Mouse (Mus musculus) testis, postnatal 10 days (tissue): ENCODE data around the gene Ispd.

ENCODE experiments used
- DNase-seq: peaks from one replicate; pipeline ENCODE4 v3.0.0; 2021; ENCODE audit warnings: low spot score

Gene Ispd

GRCm38 (mm10) chr12:36468325-36469044 is 87.2 kb downstream of the Ispd start:
- DNase-seq: no peak

DNA sequence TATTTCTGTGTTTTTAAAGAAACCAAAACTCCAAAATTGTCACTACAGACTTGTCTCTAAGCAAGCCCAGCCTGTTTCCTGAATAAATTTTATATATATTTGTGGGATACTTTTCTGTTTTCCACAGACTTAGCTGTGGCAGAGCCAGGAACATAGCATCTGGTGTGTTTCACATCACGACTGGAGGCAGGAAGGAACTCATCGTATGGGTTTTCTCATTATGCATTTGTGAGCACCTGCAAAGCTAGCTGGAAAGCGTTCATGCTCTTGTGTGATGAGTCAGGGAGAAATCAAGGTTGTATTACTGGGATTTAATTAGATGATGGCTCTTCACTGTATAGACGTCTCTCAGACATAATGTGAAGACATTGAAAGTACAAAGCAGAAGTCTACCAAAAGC is 90.2 kb downstream of the Ispd start:
- DNase-seq: no peak

GRCm38 (mm10) chr12:36474171-36474570 is 92.9 kb downstream of the Ispd start:
- no peak for DNase-seq

- no peak for DNase-seq
Measured at GRCm38 (mm10) chr12:36475269-36475668, 94.0 kb downstream of the Ispd start.

- DNase-seq: no peak
Measured at GRCm38 (mm10) chr12:36476476-36476875, 95.2 kb downstream of the Ispd start.

DNA sequence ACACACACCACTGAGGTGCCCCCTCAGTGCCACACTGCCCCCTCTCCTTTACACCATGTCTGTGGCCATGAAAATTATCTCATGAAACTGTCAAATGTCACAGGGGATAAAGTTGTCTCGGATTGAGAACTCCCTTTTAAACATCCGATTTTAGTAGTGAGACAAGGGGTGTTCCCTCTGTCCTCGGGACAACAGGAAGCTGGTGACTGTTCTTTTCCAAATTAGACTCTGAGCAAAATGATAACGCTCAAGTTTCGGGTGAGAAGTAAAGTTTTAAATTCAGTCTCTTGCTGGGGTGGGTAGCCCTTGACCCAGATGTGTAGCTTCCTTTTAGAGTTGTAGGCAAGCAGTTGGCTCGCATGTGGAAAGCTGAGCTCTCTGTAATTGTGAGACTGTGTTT is 96.3 kb downstream of the Ispd start:
- no peak for DNase-seq

- no peak for DNase-seq
Measured at GRCm38 (mm10) chr12:36477926-36478325, 96.7 kb downstream of the Ispd start.

GRCm38 (mm10) chr12:36481742-36482141 is 100.5 kb downstream of the Ispd start:
- no peak for DNase-seq

DNA sequence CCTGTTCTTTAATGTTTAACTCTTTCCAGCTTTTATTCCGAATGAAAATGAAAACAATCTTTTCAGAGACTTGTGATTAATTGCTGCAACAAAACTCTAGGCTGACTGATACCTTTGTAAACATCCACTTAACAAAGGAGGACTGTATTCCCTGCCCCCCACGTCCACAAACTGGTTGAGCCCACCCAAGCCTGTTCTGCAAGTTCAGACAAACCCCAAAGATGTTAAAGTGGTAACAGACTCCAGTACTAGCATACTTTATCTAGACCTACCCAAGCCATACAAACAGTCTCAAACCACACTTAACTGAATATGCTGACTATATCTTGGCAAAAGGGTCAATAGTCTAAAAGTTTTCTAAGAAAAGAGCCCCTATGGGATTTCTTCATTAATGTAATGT is 102.1 kb downstream of the Ispd start:
- DNase-seq: no peak

DNA sequence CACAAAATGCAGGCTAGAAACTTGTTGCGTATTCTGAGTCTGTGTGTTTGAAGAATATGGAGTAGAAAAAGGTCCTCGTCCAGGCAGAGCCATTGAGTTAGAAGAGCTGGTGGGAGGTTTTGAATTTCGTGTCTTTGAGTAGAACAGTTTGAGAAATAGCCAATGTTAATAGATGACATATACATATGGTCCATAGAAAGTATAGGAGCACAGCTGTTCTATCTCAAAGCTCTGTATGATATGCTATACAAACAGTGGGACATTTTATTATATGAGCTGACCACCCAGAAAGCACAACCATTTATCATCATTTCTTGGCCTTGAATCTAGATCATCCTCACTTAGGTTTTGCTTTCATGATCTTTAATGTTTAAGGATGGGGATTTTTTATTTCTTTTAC is 116.3 kb downstream of the Ispd start:
- DNase-seq: no peak

DNA sequence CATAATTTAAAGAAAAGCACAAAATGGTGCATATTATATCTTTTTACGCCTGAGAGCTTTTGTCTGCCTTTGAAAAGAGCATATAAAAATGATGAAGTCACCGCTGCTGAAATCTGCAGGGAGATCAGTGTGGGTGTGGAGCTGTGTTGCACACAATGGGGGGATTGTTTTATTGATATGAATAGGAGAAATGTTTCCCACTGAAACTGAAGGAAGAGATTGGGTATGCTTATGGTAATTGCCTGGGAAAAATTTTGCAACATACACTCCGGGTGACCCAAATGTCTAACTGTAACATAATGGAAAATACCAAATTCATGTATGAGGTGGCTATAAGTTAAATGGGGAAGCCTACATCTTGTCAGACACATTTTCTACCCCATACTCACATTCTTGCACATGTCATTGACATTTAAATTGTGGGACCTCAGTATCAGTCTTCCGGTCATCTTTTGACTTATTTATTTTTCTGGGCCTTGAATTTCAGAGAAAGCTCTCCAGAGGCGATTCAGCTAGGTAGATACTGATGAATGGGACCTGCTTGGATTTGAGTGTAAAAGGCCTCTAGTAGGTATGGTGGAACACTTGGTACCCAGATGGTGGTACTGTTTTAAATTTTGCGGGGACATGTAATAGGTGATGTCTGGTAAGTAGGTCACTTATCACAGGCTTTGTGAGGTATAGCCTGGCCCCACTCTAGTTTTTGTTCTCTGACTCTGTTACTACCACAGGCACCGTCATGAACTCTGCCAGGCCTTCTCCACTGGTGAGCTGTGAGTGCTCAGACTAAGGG is 126.1 kb downstream of the Ispd start:
- DNase-seq: no peak

DNA sequence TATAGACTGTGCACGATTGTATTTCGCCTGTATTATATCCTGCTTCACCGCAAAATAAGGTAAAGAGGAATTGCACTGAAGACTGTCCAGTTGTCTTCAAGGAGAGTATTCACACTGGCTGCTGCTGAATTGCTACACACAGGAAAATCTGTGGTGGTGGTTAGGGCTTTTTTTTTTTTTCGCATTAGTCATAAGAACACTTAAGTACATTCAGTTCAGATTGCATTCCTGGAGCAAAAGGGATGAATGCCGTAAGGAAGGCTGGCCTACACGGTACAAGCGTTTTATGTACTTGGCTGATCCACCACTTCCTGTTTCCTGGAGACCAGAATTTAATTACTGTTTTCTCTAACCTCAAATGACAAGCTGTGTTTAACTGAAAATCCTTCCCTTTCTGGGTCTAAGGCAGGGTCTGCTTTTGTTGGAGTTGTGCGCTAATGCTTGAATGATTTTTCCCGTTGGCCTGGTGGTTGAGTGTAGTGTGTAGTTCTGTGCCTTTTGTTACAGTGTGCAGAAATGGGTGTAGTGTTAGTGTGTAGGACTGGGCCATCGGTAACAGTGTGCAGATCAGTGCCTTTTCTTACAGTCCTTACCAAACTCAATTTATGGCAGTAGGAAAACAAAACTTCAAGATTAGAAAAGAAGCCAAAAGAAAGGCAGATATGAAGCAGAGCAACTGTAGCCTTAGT is 128.8 kb downstream of the Ispd start:
- DNase-seq: no peak

- no peak for DNase-seq
Measured at GRCm38 (mm10) chr12:36521774-36522173, 140.5 kb downstream of the Ispd start.

DNA sequence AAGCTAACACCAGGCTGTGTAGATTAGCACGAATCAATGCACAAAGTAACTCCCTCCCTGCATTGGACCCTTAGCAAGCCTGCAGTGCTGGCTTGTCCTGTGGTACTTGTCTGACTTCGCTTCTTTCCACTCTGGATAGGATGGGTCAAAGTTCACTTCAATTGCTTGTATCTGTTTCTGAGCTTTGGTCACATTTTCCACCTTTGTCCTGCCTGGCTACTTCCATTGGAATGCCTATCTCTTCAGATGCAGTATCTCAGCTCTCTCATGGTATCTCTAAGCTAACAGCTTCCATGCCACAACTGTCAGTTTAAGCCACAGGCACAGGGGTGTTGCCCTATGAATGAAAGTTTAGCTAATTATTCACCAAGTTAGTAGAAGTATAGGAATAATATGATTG is 142.3 kb downstream of the Ispd start:
- no peak for DNase-seq

DNA sequence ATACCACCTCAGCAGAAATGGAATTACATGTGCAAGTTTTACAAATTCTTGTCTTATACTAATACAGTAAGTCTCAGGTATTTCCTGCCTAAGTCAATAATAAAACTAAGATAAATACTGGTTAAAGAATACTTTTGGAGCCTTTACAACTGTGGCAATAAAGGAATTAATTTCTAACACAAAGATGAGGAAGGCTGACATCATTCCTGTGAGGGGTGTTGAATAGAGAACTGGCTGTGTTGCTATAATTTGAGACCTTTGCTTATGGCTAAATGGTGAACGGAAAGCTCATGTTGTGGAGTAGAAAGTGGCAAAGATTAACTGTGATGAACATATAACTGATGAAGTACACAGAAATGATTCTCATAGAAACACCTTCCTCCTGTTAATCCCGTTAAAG is 149.7 kb downstream of the Ispd start:
- no peak for DNase-seq

- DNase-seq: no peak
Measured at GRCm38 (mm10) chr12:36531421-36532072, 150.3 kb downstream of the Ispd start.

DNA sequence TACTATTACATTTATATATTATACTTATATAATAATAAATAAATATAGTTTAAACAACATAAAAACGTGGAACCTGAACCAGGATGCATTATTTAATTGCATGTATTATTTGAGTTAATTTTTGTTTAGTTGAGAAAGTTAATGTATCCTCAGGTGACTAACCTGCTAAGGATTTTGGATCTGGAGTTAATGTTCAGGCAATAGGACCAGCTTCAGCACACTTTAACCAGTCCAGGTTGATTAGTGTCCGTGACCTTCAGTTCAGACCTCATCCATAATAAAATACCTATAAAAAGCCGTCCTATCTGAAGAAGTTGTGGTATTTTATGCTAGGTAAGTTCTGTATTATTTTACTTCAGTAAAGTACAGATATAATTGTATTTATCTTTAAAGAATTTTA is 151.3 kb downstream of the Ispd start:
- no peak for DNase-seq

DNA sequence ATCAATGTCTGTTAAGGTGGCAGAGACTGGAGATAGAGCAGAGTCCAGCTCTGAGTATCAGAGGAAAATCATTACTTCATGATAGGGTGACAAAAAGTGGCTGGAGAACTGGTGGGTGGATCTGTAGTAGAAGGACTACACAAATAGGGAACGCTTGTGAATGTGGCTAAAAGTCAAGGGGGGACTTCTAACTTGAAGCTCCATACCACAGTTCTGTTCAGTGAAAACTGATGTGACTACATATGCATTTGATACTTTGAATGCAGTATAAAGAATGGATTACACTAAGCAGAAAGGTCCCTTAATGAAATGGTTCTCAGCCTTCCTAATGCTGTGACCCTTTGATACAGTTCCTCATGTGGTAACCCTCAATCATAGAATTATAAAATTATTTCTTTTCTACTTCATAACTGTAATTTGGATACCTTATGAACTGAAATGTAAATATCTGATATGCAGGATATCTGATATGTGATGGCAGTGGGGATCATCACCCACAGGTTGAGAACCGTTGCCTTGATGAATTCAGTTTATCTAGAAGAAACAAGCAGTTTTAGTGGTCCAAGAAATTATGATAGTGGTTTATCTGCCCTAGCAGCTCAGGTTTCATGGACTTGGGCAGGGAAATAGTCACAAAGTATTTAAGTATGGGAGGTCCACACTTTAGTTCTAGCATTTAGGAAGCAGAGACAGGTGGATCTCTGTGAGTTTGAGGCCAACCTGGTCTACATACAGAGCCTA is 152.1 kb downstream of the Ispd start:
- DNase-seq: no peak

- DNase-seq: no peak
Measured at GRCm38 (mm10) chr12:36534589-36534988, 153.3 kb downstream of the Ispd start.

DNA sequence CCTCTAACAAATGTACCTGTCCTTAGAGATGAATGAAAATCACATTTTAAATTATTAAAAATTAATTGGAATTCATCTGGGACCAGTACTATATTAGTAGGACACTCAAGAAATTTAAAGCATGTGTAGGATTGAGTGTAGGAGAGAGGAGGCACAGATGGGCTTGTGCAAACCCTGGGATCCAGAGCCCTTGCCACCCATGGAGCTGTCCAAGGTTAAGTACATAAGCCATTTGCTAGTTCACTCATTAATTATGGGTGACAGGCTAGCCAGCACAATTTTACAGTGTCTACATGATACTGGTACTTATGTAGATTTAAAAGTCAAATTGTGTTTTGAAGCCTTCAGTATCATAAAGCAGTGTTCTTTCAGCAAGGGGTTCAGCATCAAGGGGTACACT is 164.1 kb downstream of the Ispd start:
- DNase-seq: no peak

GRCm38 (mm10) chr12:36549474-36549873 is 168.2 kb downstream of the Ispd start:
- no peak for DNase-seq

- DNase-seq: no peak
Measured at GRCm38 (mm10) chr12:36554697-36555096, 173.4 kb downstream of the Ispd start.
